Mouse (Mus musculus): ENCODE measurements around the gene Prkg2. TPM values are rescaled to one million over a fixed set of nuclear protein-coding genes. Genes with fewer than 3 reads are reported as not detected.

The Prkg2 gene
- polyA plus RNA-seq, 1 experiment from 2014 or later = 2.9 TPM

DNA sequence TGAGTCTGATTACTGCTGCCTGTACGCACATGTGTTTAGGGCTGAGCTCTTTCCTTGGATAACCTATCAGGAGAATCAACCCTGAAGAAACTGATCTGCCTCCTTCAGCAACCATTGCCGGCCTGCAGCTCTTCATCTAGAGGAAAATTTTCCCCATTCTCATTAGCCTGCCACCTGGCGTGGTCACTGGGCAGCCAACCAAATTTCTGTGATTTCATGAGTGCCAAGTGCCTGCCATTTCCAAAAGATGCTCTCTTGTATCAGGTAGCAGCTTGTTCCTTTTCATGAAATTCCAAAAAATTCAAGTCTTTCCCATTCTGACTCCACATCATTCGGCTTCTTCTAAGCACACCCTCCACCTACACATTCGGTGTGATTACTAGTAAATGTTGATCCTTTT is 136.2 kb downstream of the Prkg2 start:
- Histone ChIP-seq H3K9me3 (peaks cover under 1% of the 10 kb centered on the region; the same call in 1 of the 2 replicates), H3K36me3 (no peaks in the 10 kb centered on the region), H3K27ac (no peak overlapping the region), H3K4me1 (replicated peaks) (no peaks in the 10 kb centered on the region), H3K4me2 (no peak overlapping the region), H3K27me3 (no peaks in the 10 kb centered on the region), H3K9ac (replicated peaks) (no peak overlapping the region), H3K4me3 (replicated peaks) (no peak overlapping the region)
- no peak for ATAC-seq (ENCODE audit: insufficient number of reproducible peaks, insufficient read depth, low FRiP score, low TSS enrichment, low read depth)
- WGBS = 79% methylated on average over 5 of the region's 5 CpGs

- Histone ChIP-seq H3K4me2 (no peak overlapping the region), H3K9ac (replicated peaks) (no peak overlapping the region), H3K9me3 (no peaks in the 10 kb centered on the region), H3K27me3 (no peaks in the 10 kb centered on the region), H3K36me3 (no peaks in the 10 kb centered on the region), H3K27ac (no peak overlapping the region), H3K4me1 (replicated peaks) (no peaks in the 10 kb centered on the region), H3K4me3 (replicated peaks) (no peak overlapping the region)
- no peak for ATAC-seq (ENCODE audit: insufficient number of reproducible peaks, insufficient read depth, low FRiP score, low TSS enrichment, low read depth)
These were observed 139.2 kb downstream of the Prkg2 start for GRCm38 (mm10) chr5:98897946-98898345.

- Histone ChIP-seq H3K4me1 (replicated peaks) (no peaks in the 10 kb centered on the region), H3K36me3 (no peaks in the 10 kb centered on the region), H3K9me3 (no peaks in the 10 kb centered on the region), H3K9ac (replicated peaks) (no peak overlapping the region), H3K27ac (no peak overlapping the region), H3K4me3 (replicated peaks) (no peak overlapping the region), H3K4me2 (no peak overlapping the region), H3K27me3 (no peaks in the 10 kb centered on the region; the same call in 1 of the 2 replicates)
- no peak for ATAC-seq (ENCODE audit: insufficient number of reproducible peaks, insufficient read depth, low FRiP score, low TSS enrichment, low read depth)
- WGBS = 90% methylated on average over 3 of the region's 3 CpGs
These were observed 142.9 kb downstream of the Prkg2 start for GRCm38 (mm10) chr5:98894281-98894680.

GRCm38 (mm10) chr5:98890544-98891050 is 146.6 kb downstream of the Prkg2 start:
- Histone ChIP-seq H3K4me3 (replicated peaks) (no peak overlapping the region), H3K4me2 (no peak overlapping the region)
- no peak for ATAC-seq (ENCODE audit: insufficient number of reproducible peaks, insufficient read depth, low FRiP score, low TSS enrichment, low read depth)

GRCm38 (mm10) chr5:98882096-98882495 is 155.1 kb downstream of the Prkg2 start:
- no peak overlapping the region for H3K27ac ChIP-seq
- H3K36me3 ChIP-seq = no peaks in the 10 kb centered on the region
- H3K9me3 ChIP-seq = no peaks in the 10 kb centered on the region
- H3K27me3 ChIP-seq = no peaks in the 10 kb centered on the region
- no peak overlapping the region for H3K9ac ChIP-seq (replicated peaks)
- ATAC-seq (ENCODE audit: insufficient number of reproducible peaks, insufficient read depth, low FRiP score, low TSS enrichment, low read depth) = no peak
- H3K4me3 ChIP-seq (replicated peaks) = no peak overlapping the region
- H3K4me2 ChIP-seq = no peak overlapping the region
- no peaks in the 10 kb centered on the region for H3K4me1 ChIP-seq (replicated peaks)
- WGBS = 56% methylated on average over 3 of the region's 3 CpGs

More at GRCm38 (mm10) chr5:98890544-98891050, 146.6 kb downstream of the Prkg2 start:
- H3K4me1 ChIP-seq (replicated peaks) = no peaks in the 10 kb centered on the region
- WGBS = 94% methylated on average over 2 of the region's 2 CpGs
- H3K36me3 ChIP-seq = no peaks in the 10 kb centered on the region
- H3K9me3 ChIP-seq = no peaks in the 10 kb centered on the region
- H3K27ac ChIP-seq = no peak overlapping the region
- no peak overlapping the region for H3K9ac ChIP-seq (replicated peaks)
- no peaks in the 10 kb centered on the region; the same call in 1 of the 2 replicates for H3K27me3 ChIP-seq

Other genes starting within 250 kb of the Prkg2 start
- 1.7 and 1.9 TPM in 2 replicates for gene Bmp3, start 182.9 kb downstream of the Prkg2 start, polyA plus RNA-seq (2016; fragmentation: Nextera tagmentation; extraction: Ambion mirVana)

Measured in limb, embryonic 12.5 days (tissue).